Mouse (Mus musculus) megakaryocyte, embryonic 14.5 days (primary cell): ENCODE data around the gene Psd.

Experiments used
- FLI1 ChIP-seq: IDR thresholded peaks from 2 replicates; pipeline ENCODE4 v1.6.1; 2012; ENCODE audit warnings: low read length, inconsistent platforms, mixed read lengths
- GATA1 ChIP-seq: IDR thresholded peaks from 3 replicates; pipeline ENCODE4 v1.6.1; 2012; ENCODE audit warnings: mixed read lengths, low read length, inconsistent platforms, borderline replicate concordance

- no peak for TF ChIP-seq GATA1
- TF ChIP-seq FLI1, result no peak
Observed at GRCm38 (mm10) chr19:46326019-46326755, 769 bp downstream of the Psd start.
